15 mouse cellular contexts compared by ENCODE assay signal in genomic region chr2:52556961-52557326, GRCm38 (mm10).
DNase-seq lines count a peak whose midpoint lies in the region; ATAC-seq and TF ChIP-seq lines count a peak whose summit lies in the region.
"Had no signal": no experiment of that assay in that cellular context is flagged by ENCODE, and none has a peak within 500 bp of the region (broad histone marks: within the 10 kb centered on the region; RNA-seq: fewer than 3 reads in every experiment).

No protein-coding gene starts in this region.

- H3K36me3 ChIP-seq in forebrain, postnatal 0 days (ENCODE audit: insufficient read depth), result no peaks in the 10 kb centered on the region
- no peaks in the 10 kb centered on the region for H3K36me3 ChIP-seq in hindbrain, postnatal 0 days (ENCODE audit: insufficient read depth, low read length)
- no peaks in the 10 kb centered on the region for H3K36me3 ChIP-seq in neural tube, embryonic 14.5 days (ENCODE audit: control insufficient read depth, insufficient read depth, low read length)
- H3K36me3 ChIP-seq: heart, embryonic 15.5 days; limb, embryonic 15.5 days; lung, embryonic 15.5 days had no signal

- no peak for TF ChIP-seq CTCF in layer of hippocampus, adult 2 months (conservative IDR thresholded peaks at IDR 0.05)
- TF ChIP-seq CTCF in forebrain, postnatal 0 days (IDR thresholded peaks at IDR 0.05; ENCODE audit: low read depth), result no peak
- TF ChIP-seq CTCF in hindbrain, postnatal 0 days (IDR thresholded peaks at IDR 0.05; ENCODE audit: low read depth), result no peak

- peak overlapping the region; percentile 94 for H3K27ac ChIP-seq in layer of hippocampus, adult 2 months
- no peak overlapping the region for H3K27ac ChIP-seq in forebrain, postnatal 0 days (ENCODE audit: low read depth, low read length)
- H3K27ac ChIP-seq in hindbrain, postnatal 0 days, result peak overlapping the region; percentile 62; the same call in 1 of the 2 replicates
- no peak overlapping the region for H3K27ac ChIP-seq in neural tube, embryonic 14.5 days (ENCODE audit: low read depth, low read length)
- H3K27ac ChIP-seq: heart, embryonic 15.5 days; limb, embryonic 15.5 days; lung, embryonic 15.5 days had no signal

- H3K4me1 ChIP-seq in forebrain, postnatal 0 days (ENCODE audit: insufficient read depth), result peaks cover 12% of the 10 kb centered on the region
- peaks cover 3% of the 10 kb centered on the region; the same call in 1 of the 2 replicates for H3K4me1 ChIP-seq in hindbrain, postnatal 0 days (ENCODE audit: insufficient read depth, low read length)
- H3K4me1 ChIP-seq in neural tube, embryonic 14.5 days (ENCODE audit: control insufficient read depth, insufficient read depth, low read length), result peaks cover 13% of the 10 kb centered on the region; the same call in 1 of the 2 replicates
- H3K4me1 ChIP-seq: limb, embryonic 15.5 days; lung, embryonic 15.5 days had no signal

- 60% methylated on average over 4 of the region's 4 CpGs for WGBS in forebrain, postnatal 0 days
- WGBS in hindbrain, postnatal 0 days, result 55% methylated on average over 4 of the region's 4 CpGs
- 66% methylated on average over 4 of the region's 4 CpGs for WGBS in neural tube, embryonic 14.5 days

- no peaks in the 10 kb centered on the region for H3K9me3 ChIP-seq in forebrain, postnatal 0 days (ENCODE audit: low read length)
- H3K9me3 ChIP-seq in hindbrain, postnatal 0 days (ENCODE audit: low read length), result no peaks in the 10 kb centered on the region
- H3K9me3 ChIP-seq in neural tube, embryonic 14.5 days (ENCODE audit: control insufficient read depth, low read length), result no peaks in the 10 kb centered on the region
- H3K9me3 ChIP-seq: heart, embryonic 15.5 days; limb, embryonic 15.5 days; lung, embryonic 15.5 days had no signal

- peak overlapping the region; percentile 61 for H3K4me2 ChIP-seq in forebrain, postnatal 0 days (ENCODE audit: low read depth)
- H3K4me2 ChIP-seq in hindbrain, postnatal 0 days (ENCODE audit: low read depth, low read length), result peak overlapping the region; percentile 62
- peak overlapping the region; percentile 55 for H3K4me2 ChIP-seq in neural tube, embryonic 14.5 days (ENCODE audit: low read depth, low read length)
- H3K4me2 ChIP-seq: heart, embryonic 15.5 days; limb, embryonic 15.5 days; lung, embryonic 15.5 days had no signal

- peak overlapping the region; percentile 58; the same call in 1 of the 2 replicates for H3K9ac ChIP-seq in forebrain, postnatal 0 days
- H3K9ac ChIP-seq in hindbrain, postnatal 0 days (replicated peaks; ENCODE audit: low read length), result 0 out of 2 replicates have a peak overlapping the region, but pooled peaks have one; percentile 63
- no peak overlapping the region; the same call in 1 of the 2 replicates for H3K9ac ChIP-seq in neural tube, embryonic 14.5 days (replicated peaks; ENCODE audit: low read depth, low read length)
- H3K9ac ChIP-seq: heart, embryonic 15.5 days; limb, embryonic 15.5 days; lung, embryonic 15.5 days had no signal

- peak overlapping the region; percentile 73 for H3K4me3 ChIP-seq in layer of hippocampus, adult 2 months
- H3K4me3 ChIP-seq in forebrain, postnatal 0 days (ENCODE audit: low read depth, low read length), result peak overlapping the region; percentile 50
- peak overlapping the region; percentile 49 for H3K4me3 ChIP-seq in hindbrain, postnatal 0 days (ENCODE audit: low read length)
- H3K4me3 ChIP-seq in neural tube, embryonic 14.5 days (ENCODE audit: low read depth, low read length), result peak overlapping the region; percentile 38
- H3K4me3 ChIP-seq: heart, embryonic 15.5 days; limb, embryonic 15.5 days; lung, embryonic 15.5 days had no signal

- no peak for ATAC-seq in forebrain, postnatal 0 days
- ATAC-seq in hindbrain, postnatal 0 days, result no peak
- no peak for ATAC-seq in neural tube, embryonic 14.5 days (ENCODE audit: low read depth)
- ATAC-seq: inflammation-experienced regulatory T-cells, adult 6 months had no signal

- no peak for DNase-seq in layer of hippocampus, adult 2 months (ENCODE audit: low spot score in 2 of 2)
- no peak for DNase-seq in layer of hippocampus, postnatal 25 days (ENCODE audit: extremely low spot score in 1 of 2, low spot score in 1 of 2)
- no peak for DNase-seq in forebrain, postnatal 0 days
- DNase-seq in hindbrain, postnatal 0 days (ENCODE audit: low spot score), result peak; percentile 7
- no peak for DNase-seq in kidney, postnatal 4 days
- DNase-seq in heart, adult 11 months, result no peak
- DNase-seq: gastrocnemius, postnatal 36 days; kidney, postnatal 10 days; thymus, postnatal 4 days had no signal

- H3K27me3 ChIP-seq in forebrain, postnatal 0 days (ENCODE audit: insufficient read depth, low read length), result no peaks in the 10 kb centered on the region
- H3K27me3 ChIP-seq in hindbrain, postnatal 0 days (ENCODE audit: insufficient read depth, low read length), result no peaks in the 10 kb centered on the region
- H3K27me3 ChIP-seq in neural tube, embryonic 14.5 days (ENCODE audit: control insufficient read depth, insufficient read depth, low read length), result no peaks in the 10 kb centered on the region
- H3K27me3 ChIP-seq: CH12.LX; heart, embryonic 15.5 days; limb, embryonic 15.5 days; lung, embryonic 15.5 days had no signal

Comparison
In these comparisons a context has a peak if more than half of its experiments do, and no peak if none do; other contexts are left out.
1. H3K27ac ChIP-seq: peak in layer of hippocampus, adult 2 months (single experiment) and hindbrain, postnatal 0 days (single experiment); none in forebrain, postnatal 0 days (single experiment) and neural tube, embryonic 14.5 days (single experiment).
2. Peak in every context shown above with its lines, with median percentiles within 50 percentile points of each other: H3K4me3 ChIP-seq and H3K4me2 ChIP-seq.